8 mouse cellular contexts compared by ENCODE assay signal in genomic region chr8:111644286-111645051, GRCm38 (mm10). TPM values are rescaled to one million over a fixed set of nuclear protein-coding genes. Genes with fewer than 3 reads are reported as not detected.
DNase-seq lines count a peak whose midpoint lies in the region; ATAC-seq and TF ChIP-seq lines count a peak whose summit lies in the region.
"Not testable (repeated sequence)": the region's sequence is repeated elsewhere in the genome, so short reads cannot be mapped to it uniquely, and the experiment has no call there.

No protein-coding gene starts in this region.

- H3K36me3 ChIP-seq in MEL (ENCODE audit: control insufficient read depth in 1 of 2, insufficient read depth in 2 of 2, low read length in 2 of 2), result peaks cover 0 to 17% of the 10 kb centered on the region in 2 experiments; a peak in 2 of 4 replicates
- not testable (repeated sequence) for H3K36me3 ChIP-seq in intestine, embryonic 14.5 days (ENCODE audit: control insufficient read depth, insufficient read depth, low read length); limb, embryonic 14.5 days (ENCODE audit: control insufficient read depth, insufficient read depth, low read length)

- not testable (repeated sequence) for TF ChIP-seq CTCF in MEL (IDR thresholded peaks at IDR 0.05 in 2 of 3, conservative IDR thresholded peaks at IDR 0.05 in 1 of 3; ENCODE audit: control insufficient read depth in 1 of 3, insufficient read depth in 1 of 3, low read depth in 2 of 3, low read length in 3 of 3, poor library complexity in 1 of 3, severe bottlenecking in 1 of 3)

- peaks cover 4 to 19% of the 10 kb centered on the region in 2 experiments; a peak in 2 of 4 replicates for H3K4me1 ChIP-seq in MEL (ENCODE audit: control insufficient read depth in 1 of 2, insufficient read depth in 2 of 2, low read length in 2 of 2)
- not testable (repeated sequence) for H3K4me1 ChIP-seq in intestine, embryonic 14.5 days (replicated peaks; ENCODE audit: control insufficient read depth, insufficient read depth, low read length); limb, embryonic 14.5 days (ENCODE audit: control insufficient read depth, insufficient read depth, low read length)

- H3K9me3 ChIP-seq in MEL (replicated peaks; ENCODE audit: insufficient read depth, low read length); intestine, embryonic 14.5 days (ENCODE audit: control insufficient read depth, low read length); limb, embryonic 14.5 days (ENCODE audit: control insufficient read depth, low read length): not testable (repeated sequence)

- peak; percentile 60 to 80; a peak in 3 of 4 replicates for TF ChIP-seq EP300 in MEL (IDR thresholded peaks at IDR 0.05; ENCODE audit: low read depth in 1 of 2, low read length in 2 of 2)

- peak overlapping the region; percentile 98 for H3K27ac ChIP-seq in MEL (ENCODE audit: control insufficient read depth, low read depth, low read length)
- peak overlapping the region; percentile 95 for H3K27ac ChIP-seq in intestine, embryonic 14.5 days (ENCODE audit: low read depth)
- H3K27ac ChIP-seq in limb, embryonic 14.5 days (replicated peaks; ENCODE audit: low read depth, low read length), result not testable (repeated sequence)

- H3K27me3 ChIP-seq in MEL (ENCODE audit: control insufficient read depth in 1 of 2, insufficient read depth in 2 of 2, low read length in 2 of 2); intestine, embryonic 14.5 days (replicated peaks; ENCODE audit: control insufficient read depth, insufficient read depth, low read length); limb, embryonic 14.5 days (ENCODE audit: control insufficient read depth, insufficient read depth, low read length): not testable (repeated sequence)

- DNase-seq in MEL (ENCODE audit: low read depth, low spot score), result peak; percentile 86
- DNase-seq in cerebellum, adult 9-10 months, result peak; percentile 52
- peak; percentile 93 for DNase-seq in heart, adult 11 months
- not testable (repeated sequence) for DNase-seq in intestine, embryonic 14.5 days (ENCODE audit: low spot score); limb, embryonic 14.5 days (ENCODE audit: low spot score)
- peak; percentile 14 for DNase-seq in ovary, postnatal 36 days (ENCODE audit: low spot score)
- DNase-seq in urinary bladder, postnatal 14 days (ENCODE audit: low spot score), result peak; percentile 47

- peak overlapping the region; percentile 95 for H3K9ac ChIP-seq in MEL (ENCODE audit: control insufficient read depth, low read depth, low read length, poor library complexity, severe bottlenecking)
- H3K9ac ChIP-seq in intestine, embryonic 14.5 days (ENCODE audit: low read length), result peak overlapping the region; percentile 85; the same call in 1 of the 2 replicates
- 0 out of 2 replicates have a peak overlapping the region, but pooled peaks have one; percentile 94 for H3K9ac ChIP-seq in limb, embryonic 14.5 days (ENCODE audit: low read depth, low read length, severe bottlenecking)

- not testable (repeated sequence) for ATAC-seq in intestine, embryonic 14.5 days (replicated peaks; ENCODE audit: low FRiP score, low TSS enrichment, low read depth); limb, embryonic 14.5 days (ENCODE audit: low FRiP score, low read depth)
- ATAC-seq in megakaryocyte, adult 5-6 weeks (ENCODE audit: poor library complexity, severe bottlenecking), result peak; percentile 39

- peaks cover 27% of the 10 kb centered on the region for H3K79me2 ChIP-seq in MEL (ENCODE audit: control insufficient read depth, insufficient read depth, low read length, poor library complexity)

- TF ChIP-seq RAD21 in MEL (IDR thresholded peaks at IDR 0.05; ENCODE audit: low read depth, low read length), result not testable (repeated sequence)

- H3K4me2 ChIP-seq in intestine, embryonic 14.5 days (ENCODE audit: low read length), result peak overlapping the region; percentile 78
- peak overlapping the region; percentile 58 for H3K4me2 ChIP-seq in limb, embryonic 14.5 days (replicated peaks; ENCODE audit: low read depth, low read length, severe bottlenecking)

- TF ChIP-seq POLR2A in MEL (IDR thresholded peaks at IDR 0.05; ENCODE audit: control insufficient read depth in 1 of 2, insufficient read depth in 1 of 2, low read depth in 1 of 2, low read length in 2 of 2, poor library complexity in 1 of 2); limb, embryonic 14.5 days (IDR thresholded peaks at IDR 0.05; ENCODE audit: borderline replicate concordance, extremely low read depth, insufficient read depth, insufficient read length): not testable (repeated sequence)

- peak overlapping the region; percentile 89 to 92 for H3K4me3 ChIP-seq in MEL (ENCODE audit: control insufficient read depth in 1 of 2, insufficient read depth in 1 of 2, low read depth in 2 of 2, low read length in 2 of 2)
- peak overlapping the region; percentile 70 for H3K4me3 ChIP-seq in intestine, embryonic 14.5 days (ENCODE audit: low read depth, low read length)
- peak overlapping the region; percentile 94 for H3K4me3 ChIP-seq in limb, embryonic 14.5 days (replicated peaks; ENCODE audit: low read length)

- WGBS in intestine, embryonic 14.5 days, result 65% methylated on average over 12 of the region's 12 CpGs
- WGBS in limb, embryonic 14.5 days, result 66% methylated on average over 12 of the region's 12 CpGs

TF ChIP-seq in MEL, 35 proteins besides CTCF, POLR2A, EP300 and RAD21:
- TF ChIP-seq TAL1 (IDR thresholded peaks at IDR 0.05; ENCODE audit: low read length), result peak; percentile 94
- TF ChIP-seq TCF12 (IDR thresholded peaks at IDR 0.05; ENCODE audit: low read depth, low read length), result peak; percentile 82
- TF ChIP-seq GATA1 (IDR thresholded peaks at IDR 0.05; ENCODE audit: low read depth, low read length), result peak; percentile 75
- TF ChIP-seq SIN3A (IDR thresholded peaks at IDR 0.05; ENCODE audit: low read length), result peak; percentile 37; the same call in 1 of the 2 replicates
- peak; percentile 64; the same call in 1 of the 2 replicates for TF ChIP-seq MAFK (IDR thresholded peaks at IDR 0.05; ENCODE audit: borderline replicate concordance, low read depth, low read length)
- TF ChIP-seq BHLHE40 (IDR thresholded peaks at IDR 0.05; ENCODE audit: borderline replicate concordance, low read depth, low read length), result peak; percentile 84; the same call in 1 of the 2 replicates
- TF ChIP-seq ZNF384 (IDR thresholded peaks at IDR 0.05; ENCODE audit: low read depth, low read length), result peak; percentile 66
- peak; percentile 94 for TF ChIP-seq ETS1 (IDR thresholded peaks at IDR 0.05; ENCODE audit: low read depth, low read length)
- peak; percentile 81 for TF ChIP-seq RCOR1 (IDR thresholded peaks at IDR 0.05; ENCODE audit: low read depth, low read length)
TF ChIP-seq in MEL: peak in this region for 9; not testable (repeated sequence) for 26.

RNA-seq across cellular contexts. Expression of gene Zfp1, which starts 1.3 kb away (rescaled TPM):
- 12.0 and 12.2 TPM in 2 replicates for total RNA-seq in MEL (2012; rRNA removed)
- polyA plus RNA-seq in MEL (2012; ENCODE audit: insufficient read depth in 1 of 2, insufficient read length in 2 of 2, low read depth in 1 of 2, low replicate concordance in 2 of 2, missing spikeins in 1 of 2), result 10 to 100 TPM in 1 of 2 experiments, not detected in 1; 12.4 TPM
- polyA plus RNA-seq in intestine, embryonic 14.5 days (2014; fragmentation: Nextera tagmentation; extraction: Ambion mirVana), result 20.5 and 24.2 TPM in 2 replicates
- polyA plus RNA-seq in limb, embryonic 14.5 days (2012; rRNA removed), result 18.3 and 20.8 TPM in 2 replicates
- polyA plus RNA-seq in limb, embryonic 14.5 days (2014; fragmentation: Nextera tagmentation; extraction: Ambion mirVana), result 20.7 and 24.7 TPM in 2 replicates
- total RNA-seq in megakaryocyte, adult 5-6 weeks (2015), result 5.3 and 7.2 TPM in 2 replicates
- 8.3 and 10.9 TPM in 2 replicates for total RNA-seq in megakaryocyte, adult 5-6 weeks (2017)

RNA-seq across cellular contexts. Expression of gene Ldhd, which starts 14.3 kb away (rescaled TPM):
- total RNA-seq in MEL (2012; rRNA removed), result 0.03 and 0.04 TPM in 2 replicates
- not detected for polyA plus RNA-seq in MEL (2012; ENCODE audit: insufficient read depth in 1 of 2, insufficient read length in 2 of 2, low read depth in 1 of 2, low replicate concordance in 2 of 2, missing spikeins in 1 of 2)
- polyA plus RNA-seq in intestine, embryonic 14.5 days (2014; fragmentation: Nextera tagmentation; extraction: Ambion mirVana), result 1.2 TPM in 2 replicates
- 0.77 and 1.1 TPM in 2 replicates for polyA plus RNA-seq in limb, embryonic 14.5 days (2012; rRNA removed)
- polyA plus RNA-seq in limb, embryonic 14.5 days (2014; fragmentation: Nextera tagmentation; extraction: Ambion mirVana), result 0.35 and 0.74 TPM in 2 replicates
- 0.05 TPM in 1 of 2 replicates, not detected in the other for total RNA-seq in megakaryocyte, adult 5-6 weeks (2015)
- total RNA-seq in megakaryocyte, adult 5-6 weeks (2017), result 0.07 TPM in 1 of 2 replicates, not detected in the other

RNA-seq across cellular contexts. Expression of gene Ctrb1, which starts 46.3 kb away (rescaled TPM):
- not detected in 2 replicates for total RNA-seq in MEL (2012; rRNA removed)
- polyA plus RNA-seq in MEL (2012; ENCODE audit: insufficient read depth in 1 of 2, insufficient read length in 2 of 2, low read depth in 1 of 2, low replicate concordance in 2 of 2, missing spikeins in 1 of 2), result not detected
- 387 TPM in 1 of 2 replicates, not detected in the other for polyA plus RNA-seq in intestine, embryonic 14.5 days (2014; fragmentation: Nextera tagmentation; extraction: Ambion mirVana)
- polyA plus RNA-seq in limb, embryonic 14.5 days (2012; rRNA removed), result 0.10 and 0.91 TPM in 2 replicates
- not detected in 2 replicates for polyA plus RNA-seq in limb, embryonic 14.5 days (2014; fragmentation: Nextera tagmentation; extraction: Ambion mirVana)
- not detected in 2 replicates for total RNA-seq in megakaryocyte, adult 5-6 weeks (2015)
- not detected in 2 replicates for total RNA-seq in megakaryocyte, adult 5-6 weeks (2017)
